Mouse (Mus musculus) MEL (cell line): ENCODE results near the gene Pak2. TPM values are rescaled to one million over a fixed set of nuclear protein-coding genes. Genes with fewer than 3 reads are reported as not detected.
A peak's percentile ranks its signal among the peaks of the same experiment; 100 is the strongest.

Experiments used
- DNase-seq: peaks from one replicate; pipeline ENCODE4 v3.0.0; 2011; ENCODE audit warnings: low read depth, low spot score
- H3K27ac ChIP-seq: 2 replicates; pipeline ENCODE4 v1.5.1; 2012; ENCODE audit warnings: low read depth, mild to moderate bottlenecking, control low read depth, low read length, moderate library complexity; ENCODE audit not compliant: control insufficient read depth
- H3K27me3 ChIP-seq, 2 experiments: fragments of 150-350 bp in 1 of 2; sonication (generic) in 1 of 2; 2 replicates each; pipeline ENCODE4 v1.6.1; 2012; ENCODE audit warnings: low read length in 2 of 2, mild to moderate bottlenecking in 2 of 2, improper control_type of control experiment in 1 of 2, moderate library complexity in 1 of 2; ENCODE audit not compliant: insufficient read depth in 2 of 2, control insufficient read depth in 1 of 2
- H3K36me3 ChIP-seq, 2 experiments: 2 replicates each; pipeline ENCODE4 v1.6.1; 2012 to 2014; ENCODE audit warnings: low read length in 2 of 2, improper control_type of control experiment in 1 of 2, inconsistent platforms in 1 of 2, mild to moderate bottlenecking in 1 of 2; ENCODE audit not compliant: insufficient read depth in 2 of 2, control insufficient read depth in 1 of 2
- H3K4me1 ChIP-seq, 2 experiments: fragments of 150-350 bp in 1 of 2; sonication (generic) in 1 of 2; 2 replicates each; pipeline ENCODE4 v1.6.1; 2012; ENCODE audit warnings: low read length in 2 of 2, improper control_type of control experiment in 1 of 2, mild to moderate bottlenecking in 1 of 2; ENCODE audit not compliant: insufficient read depth in 2 of 2, control insufficient read depth in 1 of 2
- H3K4me3 ChIP-seq, 2 experiments: fragments of 150-350 bp in 1 of 2; sonication (generic) in 1 of 2; 2 replicates each; pipeline ENCODE4 v1.5.1; 2012; ENCODE audit warnings: low read depth in 2 of 2, low read length in 2 of 2, mild to moderate bottlenecking in 2 of 2, moderate library complexity in 2 of 2, control low read depth in 1 of 2, improper control_type of control experiment in 1 of 2; ENCODE audit not compliant: control insufficient read depth in 1 of 2, insufficient read depth in 1 of 2
- H3K79me2 ChIP-seq: 2 replicates; pipeline ENCODE4 v1.6.1; 2012; ENCODE audit warnings: mild to moderate bottlenecking, low read length, moderate library complexity; ENCODE audit not compliant: control insufficient read depth, poor library complexity, insufficient read depth
- H3K9ac ChIP-seq: 2 replicates; pipeline ENCODE4 v1.6.1; 2012; ENCODE audit warnings: low read depth, mild to moderate bottlenecking, control low read depth, low read length, moderate library complexity; ENCODE audit not compliant: control insufficient read depth, poor library complexity, severe bottlenecking
- H3K9me3 ChIP-seq: fragments of 150-350 bp; sonication (generic); replicated peaks from 2 replicates; pipeline ENCODE4 v1.6.1; 2012; ENCODE audit warnings: mild to moderate bottlenecking, low read length, improper control_type of control experiment, moderate library complexity; ENCODE audit not compliant: insufficient read depth
- CHD1 ChIP-seq: IDR thresholded peaks from 2 replicates; pipeline ENCODE4 v1.6.1; 2012; ENCODE audit warnings: low read depth, mild to moderate bottlenecking, inconsistent platforms, low read length, improper control_type of control experiment
- CTCF ChIP-seq, 3 experiments: IDR thresholded peaks in 2 of 3; conservative IDR thresholded peaks in 1 of 3; 2 replicates each; pipeline ENCODE4 v1.5.1; 2011 to 2012; ENCODE audit warnings: low read length in 3 of 3, low read depth in 2 of 3, mild to moderate bottlenecking in 2 of 3, improper control_type of control experiment in 1 of 3, inconsistent platforms in 1 of 3, mixed read lengths in 1 of 3, moderate library complexity in 1 of 3; ENCODE audit not compliant: control insufficient read depth in 1 of 3, insufficient read depth in 1 of 3, poor library complexity in 1 of 3, severe bottlenecking in 1 of 3
- EP300 ChIP-seq, 2 experiments: IDR thresholded peaks; 2 replicates each; pipeline ENCODE4 v1.6.1; 2011; ENCODE audit warnings: improper control_type of control experiment in 2 of 2, low read length in 2 of 2, low read depth in 1 of 2, mild to moderate bottlenecking in 1 of 2
- ETS1 ChIP-seq: IDR thresholded peaks from 2 replicates; pipeline ENCODE4 v1.6.1; 2012; ENCODE audit warnings: low read depth, mild to moderate bottlenecking, inconsistent platforms, low read length, improper control_type of control experiment, moderate library complexity
- GABPA ChIP-seq: IDR thresholded peaks from 2 replicates; pipeline ENCODE4 v1.6.1; 2012; ENCODE audit warnings: low read depth, mild to moderate bottlenecking, inconsistent platforms, low read length, improper control_type of control experiment, moderate library complexity
- MAFK ChIP-seq: IDR thresholded peaks from 2 replicates; pipeline ENCODE4 v1.6.1; 2011; ENCODE audit warnings: low read depth, mild to moderate bottlenecking, low read length, improper control_type of control experiment, borderline replicate concordance
- MAX ChIP-seq: IDR thresholded peaks from 2 replicates; pipeline ENCODE4 v1.6.1; 2011; ENCODE audit warnings: low read length, improper control_type of control experiment
- MEF2A ChIP-seq: IDR thresholded peaks from 2 replicates; pipeline ENCODE4 v1.6.1; 2014; ENCODE audit warnings: low read depth, mild to moderate bottlenecking, inconsistent platforms, low read length, improper control_type of control experiment; ENCODE audit not compliant: poor library complexity, insufficient replicate concordance, severe bottlenecking; ENCODE audit errors: extremely low read depth
- MXI1 ChIP-seq: IDR thresholded peaks from 2 replicates; pipeline ENCODE4 v1.6.1; 2011; ENCODE audit warnings: mild to moderate bottlenecking, low read depth, low read length, improper control_type of control experiment
- MYB ChIP-seq: IDR thresholded peaks from 2 replicates; pipeline ENCODE4 v1.6.1; 2011; ENCODE audit warnings: mild to moderate bottlenecking, low read depth, low read length, improper control_type of control experiment
- RAD21 ChIP-seq: IDR thresholded peaks from 2 replicates; pipeline ENCODE4 v1.6.1; 2011; ENCODE audit warnings: mild to moderate bottlenecking, low read depth, low read length, improper control_type of control experiment
- SMC3 ChIP-seq: IDR thresholded peaks from 2 replicates; pipeline ENCODE4 v1.6.1; 2011; ENCODE audit warnings: low read depth, low read length, improper control_type of control experiment
- TCF12 ChIP-seq: IDR thresholded peaks from 2 replicates; pipeline ENCODE4 v1.6.1; 2014; ENCODE audit warnings: low read depth, mild to moderate bottlenecking, inconsistent platforms, low read length, improper control_type of control experiment, moderate library complexity
- USF1 ChIP-seq: IDR thresholded peaks from 2 replicates; pipeline ENCODE4 v1.6.1; 2014; ENCODE audit warnings: low read depth, mild to moderate bottlenecking, inconsistent platforms, low read length, improper control_type of control experiment, moderate library complexity
- ZC3H11A ChIP-seq: IDR thresholded peaks from 2 replicates; pipeline ENCODE4 v1.6.1; 2012; ENCODE audit warnings: low read depth, mild to moderate bottlenecking, inconsistent platforms, low read length, improper control_type of control experiment
- ZNF384 ChIP-seq: IDR thresholded peaks from 2 replicates; pipeline ENCODE4 v1.6.1; 2012; ENCODE audit warnings: low read depth, mild to moderate bottlenecking, inconsistent platforms, low read length, improper control_type of control experiment
- polyA plus RNA-seq, 2 experiments: library from polyadenylated mRNA; stranded (reverse) in 1 of 2; unstranded in 1 of 2; fragments of >175 nt in 1 of 2; fragments of >200 nt in 1 of 2; gene quantifications; 2 replicates each; pipeline versions ENCODE4 v1.2.1 to v1.2.4; 2012; ENCODE audit warnings: low replicate concordance in 2 of 2, low read depth in 1 of 2; ENCODE audit not compliant: insufficient read length in 2 of 2, insufficient read depth in 1 of 2, missing spikeins in 1 of 2
- total RNA-seq: library from RNA; depleted of rRNA; stranded (reverse); fragments of 300-350 nt; gene quantifications from 2 replicates; pipeline ENCODE4 v1.2.3, GENCODE M21; 2012

Pak2 gene
- total and polyA plus RNA-seq, 3 experiments, result 23.0 to 67.2 (median 34.1) TPM

GRCm38 (mm10) chr16:32059840-32060523 lies 19.2 kb downstream of the Pak2 start (continued):
- TF ChIP-seq SMC3 (no peak), ZNF384 (peak; percentile 37; the same call in 1 of the 2 replicates), MEF2A (no peak), ETS1 (peak; percentile 38; the same call in 1 of the 2 replicates), ZC3H11A (no peak), MAFK (no peak), EP300 (IDR thresholded peaks at IDR 0.05; ENCODE audit: low read depth in 1 of 2, low read length in 2 of 2) (peak in 1 of 2 experiments; percentile 65; a peak in 2 of 4 replicates), USF1 (no peak), MYB (no peak), GABPA (no peak), CHD1 (no peak), MXI1 (0 out of 2 replicates have a peak, but pooled peaks have one; percentile 2)

GRCm38 (mm10) chr16:32058817-32059216 lies 20.3 kb downstream of the Pak2 start:
- peaks cover 19 to 29% of the 10 kb centered on the region in 2 experiments for H3K4me1 ChIP-seq
- H3K27ac ChIP-seq, result no peak overlapping the region
- H3K27me3 ChIP-seq, result no peaks in the 10 kb centered on the region
- no peak overlapping the region for H3K9ac ChIP-seq
- peaks cover 53% of the 10 kb centered on the region for H3K79me2 ChIP-seq
- peaks cover 3 to 41% of the 10 kb centered on the region in 2 experiments for H3K36me3 ChIP-seq
- no peak overlapping the region for H3K4me3 ChIP-seq
- no peaks in the 10 kb centered on the region for H3K9me3 ChIP-seq
- DNase-seq, result no peak
- TF ChIP-seq SMC3 (no peak), TCF12 (no peak)

- TF ChIP-seq CTCF (IDR thresholded peaks at IDR 0.05 in 2 of 3, conservative IDR thresholded peaks at IDR 0.05 in 1 of 3; ENCODE audit: control insufficient read depth in 1 of 3, insufficient read depth in 1 of 3, low read depth in 2 of 3, low read length in 3 of 3, poor library complexity in 1 of 3, severe bottlenecking in 1 of 3) (peak; percentile 11 to 64 (median 46); a peak in 5 of 6 replicates), MAX (no peak), RAD21 (peak; percentile 16), TCF12 (no peak)
- H3K27ac ChIP-seq, result no peak overlapping the region
- H3K9ac ChIP-seq, result no peak overlapping the region
- no peaks in the 10 kb centered on the region for H3K9me3 ChIP-seq
- no peaks in the 10 kb centered on the region for H3K27me3 ChIP-seq
- H3K79me2 ChIP-seq, result no peaks in the 10 kb centered on the region
- no peak for DNase-seq
- no peak overlapping the region for H3K4me3 ChIP-seq
- H3K4me1 ChIP-seq, result no peaks in the 10 kb centered on the region
- peaks cover 0 to 28% of the 10 kb centered on the region in 2 experiments; a peak in 2 of 4 replicates for H3K36me3 ChIP-seq
These were observed 36.8 kb downstream of the Pak2 start for GRCm38 (mm10) chr16:32042367-32042766.
